In genomic region chr11:88253514-88254167, GRCm38 (mm10) we compare ENCODE assay signal across 15 mouse cellular contexts. TPM values are rescaled to one million over a fixed set of nuclear protein-coding genes. Genes with fewer than 3 reads are reported as not detected.
DNase-seq lines count a peak whose midpoint lies in the region; ATAC-seq and TF ChIP-seq lines count a peak whose summit lies in the region.
"Had no signal": no experiment of that assay in that cellular context is flagged by ENCODE, and none has a peak within 500 bp of the region (broad histone marks: within the 10 kb centered on the region; RNA-seq: fewer than 3 reads in every experiment).

No protein-coding gene starts in this region.

- DNase-seq in heart, adult 2 months, result no peak
- no peak for DNase-seq in heart, adult 18-20 months
- no peak for DNase-seq in embryonic facial prominence, embryonic 10.5 days (ENCODE audit: low spot score)
- peak; percentile 40 for DNase-seq in neural tube, embryonic 10.5 days (ENCODE audit: extremely low spot score, low spot score)
- no peak for DNase-seq in thymus, postnatal 14 days
- DNase-seq in frontal cortex, postnatal 10 days (ENCODE audit: low spot score in 2 of 2), result no peak
- DNase-seq: kidney, adult 18-20 months; thymus, postnatal 25 days had no signal

- TF ChIP-seq CTCF in heart, adult 2 months (IDR thresholded peaks at IDR 0.05), result no peak

- H3K9me3 ChIP-seq in embryonic facial prominence, embryonic 10.5 days, result peaks cover 4% of the 10 kb centered on the region; the same call in 1 of the 2 replicates
- no peaks in the 10 kb centered on the region for H3K9me3 ChIP-seq in hindbrain, embryonic 13.5 days

- no peaks in the 10 kb centered on the region for H3K79me2 ChIP-seq in heart, adult 2 months (replicated peaks; ENCODE audit: control insufficient read depth, insufficient read depth, low read length)

- H3K4me3 ChIP-seq in heart, adult 2 months, result no peak overlapping the region
- H3K4me3 ChIP-seq in embryonic facial prominence, embryonic 10.5 days, result no peak overlapping the region; the same call in 1 of the 2 replicates
- no peak overlapping the region for H3K4me3 ChIP-seq in hindbrain, embryonic 13.5 days

- no peak for TF ChIP-seq POLR2A in heart, adult 2 months (IDR thresholded peaks at IDR 0.05; ENCODE audit: insufficient read depth, low read depth, low read length)

- H3K4me1 ChIP-seq in heart, adult 2 months (ENCODE audit: control insufficient read depth, insufficient read depth, low read length), result peaks cover 4% of the 10 kb centered on the region
- H3K4me1 ChIP-seq in embryonic facial prominence, embryonic 10.5 days, result peaks cover 41% of the 10 kb centered on the region
- peaks cover 42% of the 10 kb centered on the region for H3K4me1 ChIP-seq in hindbrain, embryonic 13.5 days (replicated peaks)

- ATAC-seq in hindbrain, embryonic 13.5 days (ENCODE audit: low FRiP score), result no peak
- ATAC-seq in granulocyte monocyte progenitor cell, adult 5-6 weeks (replicated peaks; ENCODE audit: poor library complexity, severe bottlenecking), result no peak
- ATAC-seq: CD4-positive, CD25-positive, alpha-beta regulatory T cell, adult 4 months had no signal

- H3K4me2 ChIP-seq in hindbrain, embryonic 13.5 days, result peak overlapping the region; percentile 25

- no peak overlapping the region for H3K9ac ChIP-seq in heart, adult 2 months (ENCODE audit: low read depth, low read length)
- H3K9ac ChIP-seq in hindbrain, embryonic 13.5 days, result peak overlapping the region; percentile 55; the same call in 1 of the 2 replicates
- H3K9ac ChIP-seq: lung, embryonic 14.5 days had no signal

- intact Hi-C loops in heart, adult 2 months (cut with DNase I), result loop anchor here (2.0 to 5.0 kb wide), 3 partner anchors 159 to 475 kb away; no protein-coding TSS in a partner anchor

- 0 out of 2 replicates have a peak overlapping the region, but pooled peaks have one; percentile 20 for H3K27ac ChIP-seq in heart, adult 2 months
- peak overlapping the region; percentile 83 for H3K27ac ChIP-seq in embryonic facial prominence, embryonic 10.5 days (replicated peaks)
- peak overlapping the region; percentile 87 for H3K27ac ChIP-seq in hindbrain, embryonic 13.5 days

- 68% methylated on average over 7 of the region's 7 CpGs for WGBS in heart, adult 2 months
- 36% methylated on average over 7 of the region's 7 CpGs for WGBS in embryonic facial prominence, embryonic 10.5 days
- 16% methylated on average over 7 of the region's 7 CpGs for WGBS in hindbrain, embryonic 13.5 days

- no peaks in the 10 kb centered on the region for H3K36me3 ChIP-seq in heart, adult 2 months (ENCODE audit: control insufficient read depth, insufficient read depth, low read length)
- no peaks in the 10 kb centered on the region for H3K36me3 ChIP-seq in embryonic facial prominence, embryonic 10.5 days (replicated peaks)
- H3K36me3 ChIP-seq in hindbrain, embryonic 13.5 days, result no peaks in the 10 kb centered on the region

- H3K27me3 ChIP-seq in heart, adult 2 months (ENCODE audit: control insufficient read depth, insufficient read depth, low read length), result no peaks in the 10 kb centered on the region
- peaks cover 14% of the 10 kb centered on the region for H3K27me3 ChIP-seq in embryonic facial prominence, embryonic 10.5 days (replicated peaks; ENCODE audit: low read depth, poor library complexity, severe bottlenecking)
- H3K27me3 ChIP-seq in hindbrain, embryonic 13.5 days, result 0 out of 2 replicates have a peak, but pooled peaks cover 4% of the 10 kb centered on the region

- no peak for TF ChIP-seq EP300 in heart, adult 2 months (IDR thresholded peaks at IDR 0.05; ENCODE audit: insufficient read depth, low read depth, low read length)

RNA-seq across cellular contexts. Expression of gene Ccdc182, which starts 40.2 kb away (rescaled TPM):
- not detected for total RNA-seq in heart, adult 2 months (2021)
- not detected in 2 replicates for polyA plus RNA-seq in heart, adult 2 months (2012; rRNA removed)
- not detected for total RNA-seq in heart, adult 18-20 months (2021)
- 1.7 and 3.6 TPM in 2 replicates for polyA plus RNA-seq in embryonic facial prominence, embryonic 10.5 days (2016; fragmentation: Nextera tagmentation; extraction: Ambion mirVana)
- 1.3 and 1.7 TPM in 2 replicates for polyA plus RNA-seq in hindbrain, embryonic 13.5 days (2015; fragmentation: Nextera tagmentation; extraction: Ambion mirVana)
- not detected in 2 replicates for total RNA-seq in granulocyte monocyte progenitor cell, adult 5-6 weeks (2014; fragmentation: Nextera tagmentation)
- not detected in 2 replicates for total RNA-seq in granulocyte monocyte progenitor cell, adult 5-6 weeks (2017)
- total RNA-seq: adrenal gland, postnatal 25 days; gastrocnemius, postnatal 4 days; layer of hippocampus, postnatal 36 days had no signal
- polyA plus RNA-seq: CD4-positive, CD25-positive, alpha-beta regulatory T cell, adult 4 months; lung, embryonic 14.5 days had no signal

RNA-seq across cellular contexts. Expression of gene Mrps23, which starts 49.5 kb away (rescaled TPM):
- 100 to 1,000 TPM; 303 to 314 TPM for total RNA-seq in heart, adult 2 months (2021)
- 121 and 142 TPM in 2 replicates for polyA plus RNA-seq in heart, adult 2 months (2012; rRNA removed)
- total RNA-seq in heart, adult 18-20 months (2021), result 100 to 1,000 TPM; 327 to 375 TPM
- 60.4 and 71.7 TPM in 2 replicates for polyA plus RNA-seq in embryonic facial prominence, embryonic 10.5 days (2016; fragmentation: Nextera tagmentation; extraction: Ambion mirVana)
- polyA plus RNA-seq in hindbrain, embryonic 13.5 days (2015; fragmentation: Nextera tagmentation; extraction: Ambion mirVana), result 71.1 TPM in 2 replicates
- total RNA-seq in granulocyte monocyte progenitor cell, adult 5-6 weeks (2014; fragmentation: Nextera tagmentation), result 69.0 and 88.8 TPM in 2 replicates
- 54.9 and 57.7 TPM in 2 replicates for total RNA-seq in granulocyte monocyte progenitor cell, adult 5-6 weeks (2017)

Comparison
In these comparisons a context has a peak if more than half of its experiments do, and no peak if none do; other contexts are left out.
1. H3K27ac ChIP-seq: peak in every context shown above with its lines; median percentile 87 in hindbrain, embryonic 13.5 days; 83 in embryonic facial prominence, embryonic 10.5 days; 20 in heart, adult 2 months.